Mouse (Mus musculus) heart, postnatal 0 days (tissue): ENCODE measurements around the gene Asic3.

Experiments used
- CTCF ChIP-seq: IDR thresholded peaks from 2 replicates; pipeline ENCODE4 v1.5.1; 2016; ENCODE audit warnings: antibody characterized with exemption, control low read depth, low read depth
- EP300 ChIP-seq: IDR thresholded peaks from 2 replicates; pipeline ENCODE4 v1.6.1; 2016; ENCODE audit warnings: antibody characterized with exemption, low read depth

DNA sequence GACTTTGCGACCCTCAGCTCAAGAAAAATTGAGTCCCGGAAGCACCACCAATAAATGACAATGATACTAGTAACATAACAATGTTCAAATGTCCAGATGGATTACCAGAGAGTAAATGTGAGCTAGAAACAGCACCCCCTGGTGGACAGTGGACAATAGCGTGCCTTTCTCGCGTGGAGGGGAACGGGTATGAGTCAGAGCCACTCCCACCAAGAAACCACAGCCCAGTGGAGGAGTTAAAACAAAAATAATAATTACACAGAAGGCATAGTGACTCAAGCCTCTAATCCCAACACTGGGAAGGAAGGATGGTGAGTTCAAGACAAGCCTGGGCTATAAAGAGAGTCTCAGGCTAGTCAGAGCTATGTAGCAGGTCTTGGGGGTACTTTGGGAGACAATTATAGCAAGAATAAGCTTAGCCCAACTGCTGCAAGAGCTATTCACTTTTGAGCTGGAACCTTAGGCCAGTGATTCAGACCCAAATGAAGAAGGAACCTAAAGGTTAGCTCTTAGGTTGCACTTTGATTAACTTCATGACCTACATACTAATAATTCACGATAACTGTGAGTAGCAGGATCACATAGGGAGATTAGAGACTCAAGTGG is 19.7 kb upstream of the Asic3 start, which contains the start of gene Abcb8:
- peak; percentile 85 for TF ChIP-seq CTCF
- TF ChIP-seq EP300, result no peak
